Mouse (Mus musculus): Measurements from ENCODE around the gene Raf1.

- TF ChIP-seq CTCF (IDR thresholded peaks at IDR 0.05; ENCODE audit: low read depth, low read length) (no peak), GATA1 (IDR thresholded peaks at IDR 0.05; ENCODE audit: borderline replicate concordance, low read length) (no peak)
Observed at GRCm38 (mm10) chr6:115601715-115602523, 74.5 kb downstream of the Raf1 start, which contains the start of gene Mkrn2.
